Mouse (Mus musculus) embryonic facial prominence, embryonic 12.5 days (tissue): ENCODE measurements around the gene Irak4. TPM values are rescaled to one million over a fixed set of nuclear protein-coding genes. Genes with fewer than 3 reads are reported as not detected.

Experiments
- ATAC-seq: fragments of 200-750 bp; cut with Nextera tagmentation; 2 replicates; pipeline ENCODE4 v1.8.0; 2017; ENCODE audit not compliant: insufficient number of reproducible peaks, insufficient read depth, low FRiP score, low TSS enrichment
- H3K27ac ChIP-seq: fragments of 300-500 bp; sonication (generic); 2 replicates; pipeline ENCODE4 v1.5.1; 2016; ENCODE audit warnings: mild to moderate bottlenecking
- H3K27me3 ChIP-seq: fragments of 300-500 bp; sonication (generic); 2 replicates; pipeline ENCODE4 v1.6.1; 2016; ENCODE audit warnings: mild to moderate bottlenecking, moderate library complexity
- H3K36me3 ChIP-seq: fragments of 300-500 bp; sonication (generic); 2 replicates; pipeline ENCODE4 v1.6.1; 2016; ENCODE audit warnings: mild to moderate bottlenecking
- H3K4me1 ChIP-seq: fragments of 300-500 bp; sonication (generic); 2 replicates; pipeline ENCODE4 v1.6.1; 2016
- H3K4me2 ChIP-seq: fragments of 300-500 bp; sonication (generic); replicated peaks from 2 replicates; pipeline ENCODE4 v1.6.1; 2016; ENCODE audit warnings: mild to moderate bottlenecking, moderate library complexity
- H3K4me3 ChIP-seq: fragments of 300-500 bp; sonication (generic); 2 replicates; pipeline ENCODE4 v1.5.1; 2016; ENCODE audit warnings: mild to moderate bottlenecking
- H3K9ac ChIP-seq: fragments of 300-500 bp; sonication (generic); 2 replicates; pipeline ENCODE4 v1.6.1; 2016; ENCODE audit warnings: mild to moderate bottlenecking, moderate library complexity
- H3K9me3 ChIP-seq: fragments of 300-500 bp; sonication (generic); 2 replicates; pipeline ENCODE4 v1.6.1; 2016; ENCODE audit warnings: mild to moderate bottlenecking, moderate library complexity
- WGBS: fragments of 180-500 bp; shearing (Covaris S2); methylation state at CpG from one replicate; pipeline ENCODE4 v1.1.7; 2016; 5-methylcytosine and 5-hydroxymethylcytosine counted together
- polyA plus RNA-seq: library from polyadenylated mRNA; unstranded; fragments of >200 nt; fragmentation: Nextera tagmentation; extraction: Ambion mirVana; gene quantifications from 2 replicates; pipeline ENCODE4 v1.2.1, GENCODE M21; 2016

The Irak4 gene
- polyA plus RNA-seq, result 3.8 and 4.5 TPM in 2 replicates

DNA sequence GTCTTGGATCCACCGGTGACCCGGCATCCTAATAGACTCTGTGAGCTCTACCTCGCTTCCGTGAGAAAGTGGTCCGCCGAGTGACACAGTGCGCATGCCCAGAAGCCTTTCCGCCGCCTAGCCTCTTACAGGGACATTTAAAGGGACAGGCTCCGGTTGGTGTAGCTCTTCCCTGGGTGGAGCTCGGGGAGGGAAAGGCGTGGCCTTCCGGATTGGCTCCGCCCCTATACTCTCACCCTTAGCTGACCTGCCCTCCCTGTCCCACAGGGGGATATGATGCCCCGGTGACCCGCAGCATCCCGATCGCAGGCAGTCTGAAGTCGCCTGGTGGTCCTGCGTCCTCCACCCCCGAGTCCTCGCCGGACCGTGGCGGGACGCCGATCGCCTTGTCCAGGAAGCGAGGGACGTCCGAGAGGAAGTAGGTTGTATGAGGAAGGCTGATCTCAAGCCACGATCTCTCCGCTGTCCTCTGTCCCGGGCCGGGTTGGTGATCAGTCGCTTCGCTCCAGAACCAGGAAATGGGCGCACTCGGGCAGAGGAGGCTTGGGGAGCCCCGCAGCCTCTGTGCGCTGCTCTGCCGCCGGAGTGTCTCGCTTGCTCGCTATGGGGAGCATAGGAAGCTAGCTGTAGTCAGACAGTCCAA lies at the start of gene Irak4, which contains the start of gene Pus7l:
Irak4 (plus strand) TSS at position 235 of the 643 bp plus-strand sequence.
Pus7l (minus strand) TSS at position 139 of the 643 bp plus-strand sequence.
- Histone ChIP-seq H3K4me1 (peaks cover 5% of the 10 kb centered on the region; the same call in 1 of the 2 replicates), H3K27ac (0 out of 2 replicates have a peak within 1 kb of the TSS, but pooled peaks have one; percentile 24), H3K9ac (peak within 1 kb of the TSS; percentile 65), H3K4me2 (peak within 1 kb of the TSS; percentile 72), H3K9me3 (no peaks in the 10 kb centered on the region), H3K36me3 (no peaks in the 10 kb centered on the region), H3K27me3 (no peaks in the 10 kb centered on the region), H3K4me3 (peak within 1 kb of the TSS; percentile 73)
- peak; percentile 95 for ATAC-seq
- WGBS, result 0% methylated on average over 45 of the region's 45 CpGs

DNA sequence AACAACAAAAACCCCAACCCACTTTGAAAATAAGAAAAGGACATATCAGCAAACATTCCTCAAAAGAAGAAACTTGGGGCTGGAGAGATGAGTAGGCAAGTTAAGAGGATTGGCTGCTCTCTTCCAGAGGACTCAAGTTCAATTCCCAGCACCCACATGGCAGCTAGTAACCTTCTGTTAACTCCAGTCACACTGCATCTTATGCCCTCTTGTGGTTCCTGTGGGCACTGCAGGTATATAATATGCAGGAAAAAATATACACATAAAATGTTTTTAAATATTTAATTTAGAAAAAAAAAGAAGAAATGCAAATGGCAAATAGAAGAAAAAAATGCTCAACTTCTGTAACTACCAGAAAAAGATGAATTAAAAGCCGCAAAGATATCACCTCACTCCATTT lies 49.0 kb upstream of the Irak4 start:
- Histone ChIP-seq H3K36me3 (no peaks in the 10 kb centered on the region), H3K9me3 (no peaks in the 10 kb centered on the region), H3K4me2 (no peak overlapping the region), H3K9ac (no peak overlapping the region), H3K27me3 (no peaks in the 10 kb centered on the region), H3K4me1 (no peaks in the 10 kb centered on the region), H3K27ac (no peak overlapping the region), H3K4me3 (no peak overlapping the region)
- ATAC-seq, result no peak
- WGBS, result 98% methylated on average over 1 of the region's 1 CpGs

- H3K9me3 ChIP-seq, result no peaks in the 10 kb centered on the region
- no peak overlapping the region for H3K4me2 ChIP-seq
- WGBS, result 57% methylated on average over 10 of the region's 10 CpGs
- ATAC-seq, result no peak
- H3K36me3 ChIP-seq, result no peaks in the 10 kb centered on the region
- no peak overlapping the region for H3K4me3 ChIP-seq
- H3K9ac ChIP-seq, result no peak overlapping the region
- H3K4me1 ChIP-seq, result no peaks in the 10 kb centered on the region
- no peaks in the 10 kb centered on the region for H3K27me3 ChIP-seq
- no peak overlapping the region for H3K27ac ChIP-seq
Measured at GRCm38 (mm10) chr15:94495936-94496335, 47.5 kb upstream of the Irak4 start.

- Histone ChIP-seq H3K9ac (no peak overlapping the region), H3K27ac (no peak overlapping the region), H3K9me3 (no peaks in the 10 kb centered on the region), H3K4me3 (no peak overlapping the region), H3K27me3 (no peaks in the 10 kb centered on the region), H3K4me2 (no peak overlapping the region), H3K36me3 (no peaks in the 10 kb centered on the region; the same call in 1 of the 2 replicates), H3K4me1 (no peaks in the 10 kb centered on the region)
- no peak for ATAC-seq
- WGBS, result 86% methylated on average over 1 of the region's 1 CpGs
Measured at GRCm38 (mm10) chr15:94499260-94499659, 44.2 kb upstream of the Irak4 start.

DNA sequence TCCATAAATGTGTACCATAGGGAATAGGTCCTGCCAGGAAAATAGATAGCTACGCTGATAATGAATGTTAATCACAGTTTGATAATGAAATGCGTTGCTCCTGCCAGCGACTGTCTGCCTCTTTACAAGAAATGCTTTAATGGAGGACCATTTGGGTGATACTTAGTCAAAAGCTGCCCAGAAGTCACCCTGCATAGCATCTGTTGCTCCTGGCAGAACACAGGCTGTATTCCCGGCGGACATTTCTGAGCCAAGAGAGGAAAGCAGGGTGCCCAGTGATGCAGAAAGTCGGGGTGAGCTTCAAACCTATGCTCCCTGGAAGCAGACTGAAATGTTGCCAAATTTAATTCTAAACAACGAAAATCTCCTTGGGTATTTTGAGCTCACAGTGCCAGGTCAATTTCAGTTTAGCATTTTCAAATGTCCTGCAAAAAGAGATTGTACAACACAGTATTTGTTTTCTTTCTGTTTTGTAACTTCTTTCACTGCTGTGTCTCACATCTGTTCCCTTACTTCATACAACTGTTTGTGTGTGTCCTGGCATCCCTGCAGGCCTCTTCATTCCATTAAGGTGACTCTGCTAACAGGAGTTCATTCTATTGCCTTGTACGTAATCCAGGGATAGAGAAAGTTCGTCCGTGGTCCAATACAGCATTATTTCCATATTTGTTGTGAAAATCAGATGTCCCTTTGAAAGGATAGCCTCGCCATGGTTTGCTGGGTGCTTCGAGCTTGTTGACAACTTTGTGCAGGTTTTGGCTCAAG lies 39.8 kb upstream of the Irak4 start:
- ATAC-seq, result no peak
- Histone ChIP-seq H3K9ac (no peak overlapping the region), H3K36me3 (no peaks in the 10 kb centered on the region; the same call in 1 of the 2 replicates), H3K4me1 (no peaks in the 10 kb centered on the region), H3K4me3 (no peak overlapping the region), H3K4me2 (no peak overlapping the region), H3K9me3 (no peaks in the 10 kb centered on the region), H3K27ac (no peak overlapping the region), H3K27me3 (no peaks in the 10 kb centered on the region)
- 83% methylated on average over 12 of the region's 12 CpGs for WGBS

DNA sequence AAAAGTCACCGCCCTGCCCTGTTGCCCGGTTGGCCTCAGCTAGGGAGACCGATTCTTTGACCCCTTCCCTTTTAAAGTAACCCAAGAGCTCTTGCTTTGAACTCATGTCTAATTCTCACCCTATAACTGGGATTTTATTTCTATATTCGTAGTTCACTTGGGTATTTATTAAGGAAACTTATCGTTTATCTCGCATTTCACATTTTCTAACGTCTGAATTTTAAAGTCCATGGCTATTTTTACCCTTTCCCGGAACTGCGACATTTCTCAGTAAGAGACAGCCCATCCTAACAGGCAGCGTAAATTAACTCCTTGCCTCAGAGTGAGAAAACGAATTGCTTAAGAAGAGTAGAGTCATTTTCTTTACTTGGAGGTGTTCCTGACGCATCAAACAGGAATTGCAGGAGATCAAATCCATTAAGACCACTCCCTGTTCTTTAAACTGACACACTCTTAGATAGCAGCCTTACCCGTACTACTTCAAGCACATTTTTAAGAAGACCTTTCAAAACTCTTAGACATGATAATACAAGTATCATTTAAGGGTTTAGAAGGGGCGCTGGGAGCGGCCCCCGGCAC lies 25.4 kb upstream of the Irak4 start:
- H3K4me1 ChIP-seq, result no peaks in the 10 kb centered on the region
- H3K27me3 ChIP-seq, result no peaks in the 10 kb centered on the region
- H3K9me3 ChIP-seq, result 0 out of 2 replicates have a peak, but pooled peaks cover 4% of the 10 kb centered on the region
- no peaks in the 10 kb centered on the region for H3K36me3 ChIP-seq
- 76% methylated on average over 16 of the region's 16 CpGs for WGBS
- H3K4me2 ChIP-seq, result no peak overlapping the region
- ATAC-seq, result no peak
- no peak overlapping the region for H3K4me3 ChIP-seq
- no peak overlapping the region for H3K27ac ChIP-seq
- H3K9ac ChIP-seq, result no peak overlapping the region

GRCm38 (mm10) chr15:94520205-94520900 lies 23.1 kb upstream of the Irak4 start:
- 0 out of 2 replicates have a peak, but pooled peaks have one; percentile 52 for ATAC-seq
- WGBS, result 39% methylated on average over 9 of the region's 9 CpGs

GRCm38 (mm10) chr15:94520959-94521358 lies 22.5 kb upstream of the Irak4 start:
- Histone ChIP-seq H3K27ac (no peak overlapping the region), H3K36me3 (peaks cover 5% of the 10 kb centered on the region; the same call in 1 of the 2 replicates), H3K27me3 (no peaks in the 10 kb centered on the region), H3K9me3 (0 out of 2 replicates have a peak, but pooled peaks cover 4% of the 10 kb centered on the region), H3K9ac (no peak overlapping the region), H3K4me1 (no peaks in the 10 kb centered on the region), H3K4me2 (no peak overlapping the region), H3K4me3 (no peak overlapping the region)
- no peak for ATAC-seq
- WGBS, result 69% methylated on average over 5 of the region's 5 CpGs

More at GRCm38 (mm10) chr15:94520205-94520900, 23.1 kb upstream of the Irak4 start:
- no peak overlapping the region for H3K9ac ChIP-seq
- H3K4me3 ChIP-seq, result no peak overlapping the region
- 0 out of 2 replicates have a peak, but pooled peaks cover 4% of the 10 kb centered on the region for H3K9me3 ChIP-seq
- no peaks in the 10 kb centered on the region for H3K27me3 ChIP-seq
- no peak overlapping the region for H3K4me2 ChIP-seq
- H3K36me3 ChIP-seq, result peaks cover 4% of the 10 kb centered on the region; the same call in 1 of the 2 replicates
- H3K27ac ChIP-seq, result no peak overlapping the region
- H3K4me1 ChIP-seq, result no peaks in the 10 kb centered on the region

- H3K27me3 ChIP-seq, result no peaks in the 10 kb centered on the region
- no peak for ATAC-seq
- no peak overlapping the region for H3K4me3 ChIP-seq
Measured at GRCm38 (mm10) chr15:94523251-94523650, 20.2 kb upstream of the Irak4 start.

DNA sequence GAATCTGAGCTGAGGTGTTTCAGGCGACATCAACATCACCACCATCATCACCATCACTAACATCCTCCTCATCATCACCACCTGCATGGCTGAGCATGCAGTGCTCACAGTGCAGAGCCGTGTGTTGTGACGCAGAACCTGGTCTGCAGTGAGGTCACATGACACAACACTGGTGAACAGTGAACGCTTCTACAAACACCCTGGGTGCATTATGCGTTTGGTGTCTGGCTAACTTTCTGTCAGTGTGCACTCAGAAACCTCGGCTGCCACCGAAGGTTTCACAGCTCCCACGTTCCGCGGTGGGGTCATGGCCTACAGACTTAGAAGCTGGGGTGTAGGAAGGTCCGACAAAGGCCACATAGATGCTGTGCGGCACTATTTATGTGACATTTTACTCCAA lies 18.5 kb upstream of the Irak4 start:
- Histone ChIP-seq H3K9me3 (no peaks in the 10 kb centered on the region), H3K36me3 (peaks cover 13% of the 10 kb centered on the region), H3K4me1 (no peaks in the 10 kb centered on the region), H3K9ac (no peak overlapping the region), H3K4me2 (no peak overlapping the region), H3K27ac (no peak overlapping the region), H3K4me3 (no peak overlapping the region), H3K27me3 (no peaks in the 10 kb centered on the region)
- 86% methylated on average over 12 of the region's 12 CpGs for WGBS
- no peak for ATAC-seq

More at GRCm38 (mm10) chr15:94523251-94523650, 20.2 kb upstream of the Irak4 start:
- Histone ChIP-seq H3K36me3 (peaks cover 13% of the 10 kb centered on the region), H3K4me2 (no peak overlapping the region), H3K9ac (no peak overlapping the region), H3K4me1 (no peaks in the 10 kb centered on the region), H3K27ac (no peak overlapping the region), H3K9me3 (0 out of 2 replicates have a peak, but pooled peaks cover 4% of the 10 kb centered on the region)
- 87% methylated on average over 28 of the region's 28 CpGs for WGBS

- Histone ChIP-seq H3K9ac (no peak overlapping the region), H3K4me2 (no peak overlapping the region), H3K4me1 (no peaks in the 10 kb centered on the region), H3K27ac (no peak overlapping the region), H3K36me3 (peaks cover 15% of the 10 kb centered on the region; the same call in 1 of the 2 replicates), H3K27me3 (no peaks in the 10 kb centered on the region), H3K9me3 (no peaks in the 10 kb centered on the region), H3K4me3 (no peak overlapping the region)
- ATAC-seq, result no peak
- WGBS, result 83% methylated on average over 3 of the region's 3 CpGs
Measured at GRCm38 (mm10) chr15:94530519-94530918, 12.9 kb upstream of the Irak4 start.
